Mouse (Mus musculus): ENCODE data around the gene Sema3f. TPM values are rescaled to one million over a fixed set of nuclear protein-coding genes. Genes with fewer than 3 reads are reported as not detected.

Sema3f gene
- total and polyA plus RNA-seq, 2 experiments from 2014 or later, result 2.7 to 59.5 TPM

DNA sequence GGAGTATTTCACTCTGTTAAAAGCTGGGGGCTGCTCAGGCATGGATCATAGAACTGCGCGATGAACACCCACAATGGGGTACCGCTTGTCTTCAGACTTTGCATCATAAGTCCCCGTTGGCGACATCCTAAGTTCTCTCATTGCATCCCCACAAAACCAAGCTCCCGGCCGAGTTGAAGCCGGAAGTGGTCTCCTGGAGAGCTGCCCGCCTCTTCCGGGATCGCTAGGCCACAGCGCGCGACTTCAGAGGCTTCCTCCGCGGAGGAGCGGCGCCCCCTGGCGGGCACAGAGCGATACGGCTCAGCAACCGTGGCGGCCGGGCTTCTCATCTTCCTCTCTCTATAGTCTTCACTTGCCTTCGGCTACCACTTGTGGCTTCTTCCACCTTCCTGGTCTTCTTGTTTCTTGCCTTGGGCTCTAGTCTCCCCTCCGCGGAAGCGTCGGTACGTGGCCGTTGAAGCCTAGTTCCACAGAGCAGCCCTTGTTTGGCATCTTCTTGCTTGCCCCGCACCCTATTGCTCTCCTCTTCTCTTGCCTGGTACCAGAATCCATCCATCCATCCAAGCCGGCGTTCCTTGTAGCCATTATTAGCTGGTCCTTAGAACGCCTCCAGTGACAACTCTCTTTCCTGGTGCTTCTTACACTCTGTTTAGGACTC, 65.7 kb downstream of the Sema3f start:
- peak; percentile 86 for ATAC-seq (ENCODE audit: insufficient read depth, low read depth)
- Histone ChIP-seq H3K9ac (replicated peaks; ENCODE audit: low read depth, low read length) (peak overlapping the region; percentile 41; the same call in 1 of the 2 replicates), H3K4me2 (ENCODE audit: low read depth, low read length) (peak overlapping the region; percentile 60), H3K36me3 (replicated peaks; ENCODE audit: control insufficient read depth, insufficient read depth, low read length) (no peaks in the 10 kb centered on the region), H3K27me3 (ENCODE audit: control insufficient read depth, insufficient read depth, low read length) (no peaks in the 10 kb centered on the region), H3K4me3 (ENCODE audit: low read depth, low read length) (peak overlapping the region; percentile 37), H3K4me1 (ENCODE audit: control insufficient read depth, insufficient read depth) (no peaks in the 10 kb centered on the region), H3K27ac (ENCODE audit: low read depth) (peak overlapping the region; percentile 39; the same call in 1 of the 2 replicates), H3K9me3 (replicated peaks; ENCODE audit: control insufficient read depth, low read length) (no peaks in the 10 kb centered on the region)
- TF ChIP-seq CTCF (IDR thresholded peaks at IDR 0.05; ENCODE audit: low read depth) (peak; percentile 97), EP300 (IDR thresholded peaks at IDR 0.05; ENCODE audit: low read depth) (peak; percentile 65; the same call in 1 of the 2 replicates)
- WGBS, result 2% methylated on average over 35 of the region's 35 CpGs
- peak; percentile 89 for DNase-seq (ENCODE audit: low spot score)

DNA sequence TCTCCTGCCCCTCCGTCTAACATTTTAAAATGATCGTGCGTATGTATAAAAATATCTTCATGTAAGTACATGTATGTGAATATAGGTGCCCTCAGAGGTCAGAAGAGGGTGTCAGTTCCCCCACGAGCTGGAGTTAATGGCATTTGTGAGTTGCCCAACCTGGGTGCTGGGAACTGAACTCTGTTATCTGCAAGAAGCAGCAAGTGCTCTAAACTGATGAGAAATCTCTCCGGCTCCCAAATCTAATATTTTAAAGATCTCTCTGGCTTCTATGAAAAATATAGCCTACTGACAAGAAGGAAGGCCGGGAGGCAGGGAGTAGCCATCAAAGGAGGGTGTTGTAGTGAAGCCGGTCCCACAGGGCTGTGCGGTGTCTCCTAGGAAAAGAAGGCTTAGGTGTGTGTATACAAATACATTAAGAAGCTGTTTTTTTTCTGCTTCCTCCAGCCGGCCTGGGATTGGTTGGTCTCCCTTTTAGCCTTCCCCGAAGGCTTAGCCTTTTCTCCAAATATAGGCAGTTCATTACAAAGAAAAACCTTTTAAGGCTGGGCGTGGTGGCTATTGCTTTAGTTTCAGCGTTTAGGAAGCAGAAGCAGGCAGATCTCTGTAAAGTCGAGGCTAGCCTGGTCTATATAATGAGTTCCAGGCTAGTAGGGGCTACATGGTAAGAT, 66.6 kb downstream of the Sema3f start:
- DNase-seq (ENCODE audit: low spot score) (no peak), ATAC-seq (ENCODE audit: insufficient read depth, low read depth) (no peak)
- 90% methylated on average over 13 of the region's 13 CpGs for WGBS
- Histone ChIP-seq H3K27ac (ENCODE audit: low read depth) (no peak overlapping the region), H3K4me1 (ENCODE audit: control insufficient read depth, insufficient read depth) (no peaks in the 10 kb centered on the region), H3K27me3 (ENCODE audit: control insufficient read depth, insufficient read depth, low read length) (no peaks in the 10 kb centered on the region), H3K4me3 (ENCODE audit: low read depth, low read length) (no peak overlapping the region), H3K9me3 (replicated peaks; ENCODE audit: control insufficient read depth, low read length) (no peaks in the 10 kb centered on the region), H3K9ac (replicated peaks; ENCODE audit: low read depth, low read length) (no peak overlapping the region), H3K4me2 (ENCODE audit: low read depth, low read length) (no peak overlapping the region), H3K36me3 (replicated peaks; ENCODE audit: control insufficient read depth, insufficient read depth, low read length) (no peaks in the 10 kb centered on the region)
- TF ChIP-seq EP300 (IDR thresholded peaks at IDR 0.05; ENCODE audit: low read depth) (no peak), CTCF (IDR thresholded peaks at IDR 0.05; ENCODE audit: low read depth) (no peak)

DNA sequence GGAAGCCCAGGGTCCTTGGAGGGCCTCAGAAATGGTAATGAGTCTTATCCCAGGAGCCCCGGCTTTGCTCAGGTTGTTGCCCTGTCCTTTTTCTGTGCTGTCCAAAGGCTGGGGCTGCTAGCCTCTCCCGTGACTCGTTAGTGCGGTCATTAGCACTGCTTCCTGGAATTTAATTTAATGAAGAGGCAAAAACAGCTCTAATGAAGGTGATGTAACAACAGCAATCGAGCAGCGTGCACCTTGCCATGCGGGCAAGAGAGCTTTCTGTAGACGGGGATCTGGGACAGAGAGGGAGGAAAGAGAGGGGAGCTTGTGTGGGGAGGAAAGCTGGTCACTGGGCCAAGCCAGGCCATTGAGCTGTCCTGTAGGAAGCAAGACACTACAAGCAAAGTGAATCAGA, 68.6 kb downstream of the Sema3f start:
- Histone ChIP-seq H3K4me2 (ENCODE audit: low read depth, low read length) (no peak overlapping the region), H3K4me3 (ENCODE audit: low read depth, low read length) (no peak overlapping the region), H3K9ac (replicated peaks; ENCODE audit: low read depth, low read length) (no peak overlapping the region), H3K27me3 (ENCODE audit: control insufficient read depth, insufficient read depth, low read length) (no peaks in the 10 kb centered on the region), H3K27ac (ENCODE audit: low read depth) (no peak overlapping the region), H3K4me1 (ENCODE audit: control insufficient read depth, insufficient read depth) (no peaks in the 10 kb centered on the region), H3K9me3 (replicated peaks; ENCODE audit: control insufficient read depth, low read length) (no peaks in the 10 kb centered on the region), H3K36me3 (replicated peaks; ENCODE audit: control insufficient read depth, insufficient read depth, low read length) (no peaks in the 10 kb centered on the region)
- ATAC-seq (ENCODE audit: insufficient read depth, low read depth) (no peak), DNase-seq (ENCODE audit: low spot score) (no peak)
- TF ChIP-seq EP300 (IDR thresholded peaks at IDR 0.05; ENCODE audit: low read depth) (no peak), CTCF (IDR thresholded peaks at IDR 0.05; ENCODE audit: low read depth) (no peak)
- 66% methylated on average over 8 of the region's 8 CpGs for WGBS

DNA sequence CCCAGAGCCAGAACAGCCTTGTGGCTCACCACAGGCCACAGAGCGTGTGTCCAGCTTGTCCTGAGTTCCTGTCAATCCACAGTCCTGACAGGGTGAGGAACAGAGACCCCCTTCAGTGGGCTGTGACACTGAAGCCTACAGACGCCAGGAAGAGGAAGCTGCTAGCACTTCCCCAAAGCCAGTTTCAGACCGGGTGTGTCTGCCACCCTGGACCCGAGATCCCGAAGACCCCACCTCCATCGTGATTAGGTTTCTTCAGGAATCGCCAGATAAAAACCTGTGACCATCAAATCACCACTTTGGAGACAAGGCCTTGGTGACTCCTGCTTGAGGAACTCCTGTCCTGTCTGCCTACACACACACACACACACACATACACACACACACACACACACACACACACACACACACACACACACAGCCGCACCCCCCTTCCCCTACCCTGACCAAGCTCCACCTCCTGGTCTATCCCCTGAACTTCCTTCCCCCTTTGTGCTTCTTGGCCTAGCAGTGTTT, 70.0 kb downstream of the Sema3f start:
- H3K9me3 ChIP-seq (replicated peaks; ENCODE audit: control insufficient read depth, low read length), result no peaks in the 10 kb centered on the region
- WGBS, result 31% methylated on average over 8 of the region's 8 CpGs
- no peaks in the 10 kb centered on the region for H3K4me1 ChIP-seq (ENCODE audit: control insufficient read depth, insufficient read depth)
- no peaks in the 10 kb centered on the region for H3K36me3 ChIP-seq (replicated peaks; ENCODE audit: control insufficient read depth, insufficient read depth, low read length)
- 0 out of 2 replicates have a peak overlapping the region, but pooled peaks have one; percentile 28 for H3K27ac ChIP-seq (ENCODE audit: low read depth)
- 0 out of 2 replicates have a peak overlapping the region, but pooled peaks have one; percentile 4 for H3K9ac ChIP-seq (replicated peaks; ENCODE audit: low read depth, low read length)
- ATAC-seq (ENCODE audit: insufficient read depth, low read depth) (no peak), DNase-seq (ENCODE audit: low spot score) (no peak)
- TF ChIP-seq EP300 (IDR thresholded peaks at IDR 0.05; ENCODE audit: low read depth), result no peak
- no peak for TF ChIP-seq CTCF (IDR thresholded peaks at IDR 0.05; ENCODE audit: low read depth)
- no peak overlapping the region for H3K4me3 ChIP-seq (ENCODE audit: low read depth, low read length)
- H3K4me2 ChIP-seq (ENCODE audit: low read depth, low read length), result no peak overlapping the region
- H3K27me3 ChIP-seq (ENCODE audit: control insufficient read depth, insufficient read depth, low read length), result no peaks in the 10 kb centered on the region

DNA sequence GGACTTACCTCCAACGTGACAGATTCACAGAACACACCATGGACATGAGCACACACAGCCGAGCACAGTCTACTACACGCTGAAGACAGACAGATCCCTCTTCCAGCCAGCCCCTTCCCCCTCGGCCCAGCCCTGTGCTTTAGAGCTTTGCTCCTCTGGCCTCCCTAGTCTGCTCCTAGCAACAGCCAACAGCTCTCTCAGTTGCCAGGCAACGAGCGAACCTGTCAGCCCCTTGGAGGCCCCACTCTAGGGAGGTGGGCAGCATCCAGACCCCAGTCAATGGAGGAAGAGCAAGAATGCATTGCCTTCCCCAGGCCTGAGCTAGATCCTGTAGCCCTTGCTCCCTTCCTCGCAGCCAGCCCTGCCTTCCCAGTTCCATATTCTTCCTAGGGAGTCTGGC, 73.2 kb downstream of the Sema3f start:
- 0 out of 2 replicates have a peak, but pooled peaks cover 4% of the 10 kb centered on the region for H3K36me3 ChIP-seq (replicated peaks; ENCODE audit: control insufficient read depth, insufficient read depth, low read length)
- ATAC-seq (ENCODE audit: insufficient read depth, low read depth) (no peak), DNase-seq (ENCODE audit: low spot score) (no peak)
- WGBS, result 45% methylated on average over 7 of the region's 7 CpGs
- no peak overlapping the region for H3K4me3 ChIP-seq (ENCODE audit: low read depth, low read length)
- peaks cover 8% of the 10 kb centered on the region; the same call in 1 of the 2 replicates for H3K4me1 ChIP-seq (ENCODE audit: control insufficient read depth, insufficient read depth)
- no peak overlapping the region for H3K9ac ChIP-seq (replicated peaks; ENCODE audit: low read depth, low read length)
- no peaks in the 10 kb centered on the region for H3K27me3 ChIP-seq (ENCODE audit: control insufficient read depth, insufficient read depth, low read length)
- H3K9me3 ChIP-seq (replicated peaks; ENCODE audit: control insufficient read depth, low read length), result no peaks in the 10 kb centered on the region
- no peak overlapping the region for H3K27ac ChIP-seq (ENCODE audit: low read depth)
- TF ChIP-seq CTCF (IDR thresholded peaks at IDR 0.05; ENCODE audit: low read depth) (no peak), EP300 (IDR thresholded peaks at IDR 0.05; ENCODE audit: low read depth) (no peak)
- no peak overlapping the region for H3K4me2 ChIP-seq (ENCODE audit: low read depth, low read length)
